Mouse (Mus musculus) ES-E14 (cell line): ENCODE results near the gene Vrk3.

Experiments used
- CHD2 ChIP-seq: IDR thresholded peaks from 2 replicates; pipeline ENCODE4 v1.6.1; 2014; ENCODE audit warnings: mild to moderate bottlenecking, low read depth, low read length, inconsistent platforms
- HCFC1 ChIP-seq: IDR thresholded peaks from 2 replicates; pipeline ENCODE4 v1.6.1; 2012; ENCODE audit warnings: low read length, inconsistent platforms, borderline replicate concordance; ENCODE audit not compliant: insufficient read depth
- MAFK ChIP-seq: IDR thresholded peaks from 2 replicates; pipeline ENCODE4 v1.6.1; 2014; ENCODE audit warnings: mild to moderate bottlenecking, low read depth, low read length, inconsistent platforms; ENCODE audit not compliant: insufficient read depth
- ZC3H11A ChIP-seq: IDR thresholded peaks from 2 replicates; pipeline ENCODE4 v1.6.1; 2012; ENCODE audit warnings: low read depth, mild to moderate bottlenecking, inconsistent platforms, low read length, borderline replicate concordance
- ZNF384 ChIP-seq: IDR thresholded peaks from 2 replicates; pipeline ENCODE4 v1.6.1; 2012; ENCODE audit warnings: low read depth, low read length, inconsistent platforms

DNA sequence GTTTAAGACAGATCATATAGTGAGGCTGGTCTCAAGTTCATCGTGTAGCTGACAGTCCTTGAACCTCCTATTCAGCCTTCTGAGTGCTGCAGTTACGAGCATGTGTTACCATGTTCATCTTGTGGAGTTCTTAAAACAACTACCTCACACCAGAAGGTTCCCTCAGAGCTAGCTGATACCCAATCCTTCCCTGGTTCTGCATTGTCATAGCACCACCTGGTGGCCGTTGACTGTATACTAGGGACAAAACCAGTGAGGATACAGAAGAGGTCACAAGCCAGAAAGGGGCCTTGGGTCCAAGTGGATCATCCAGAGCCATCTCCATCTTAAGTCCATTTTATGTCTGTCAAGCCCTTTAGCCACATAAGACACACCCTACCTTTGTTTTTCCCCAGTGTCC is 76.7 kb downstream of the Vrk3 start:
- TF ChIP-seq ZC3H11A (no peak), ZNF384 (no peak), MAFK (no peak), HCFC1 (no peak), CHD2 (no peak)
